Mouse (Mus musculus): Measurements from ENCODE around the gene Gm9817. TPM values are rescaled to one million over a fixed set of nuclear protein-coding genes. Genes with fewer than 3 reads are reported as not detected.

The Gm9817 gene
- polyA plus RNA-seq, 1 experiment from 2014 or later = not detected

DNA sequence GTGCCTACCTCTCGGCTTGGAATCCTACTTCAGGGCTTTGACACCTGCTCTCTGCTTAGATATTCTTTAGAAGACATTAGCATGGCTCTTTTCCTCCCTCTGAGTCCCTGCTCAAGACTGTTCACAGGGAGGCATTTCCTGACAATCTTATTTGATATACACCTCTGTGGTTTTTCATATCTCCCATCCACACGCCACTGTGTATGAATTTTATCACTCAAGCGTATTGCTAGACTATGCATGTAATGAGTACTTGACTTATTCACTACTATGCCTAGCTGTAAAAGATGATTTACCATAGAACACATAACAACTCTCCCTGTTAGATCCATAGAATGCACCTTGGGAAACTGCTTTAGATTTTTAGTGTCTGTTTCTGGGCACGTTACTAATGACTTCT is 14.3 kb downstream of the Gm9817 start:
- Histone ChIP-seq H3K9me3 (no peaks in the 10 kb centered on the region), H3K4me1 (no peaks in the 10 kb centered on the region), H3K27ac (replicated peaks) (no peak overlapping the region), H3K27me3 (no peaks in the 10 kb centered on the region), H3K4me3 (no peak overlapping the region), H3K4me2 (replicated peaks) (no peak overlapping the region), H3K36me3 (no peaks in the 10 kb centered on the region), H3K9ac (replicated peaks) (no peak overlapping the region)
- no peak for ATAC-seq (ENCODE audit: low FRiP score, low read depth)
- WGBS = 87% methylated on average over 4 of the region's 4 CpGs

DNA sequence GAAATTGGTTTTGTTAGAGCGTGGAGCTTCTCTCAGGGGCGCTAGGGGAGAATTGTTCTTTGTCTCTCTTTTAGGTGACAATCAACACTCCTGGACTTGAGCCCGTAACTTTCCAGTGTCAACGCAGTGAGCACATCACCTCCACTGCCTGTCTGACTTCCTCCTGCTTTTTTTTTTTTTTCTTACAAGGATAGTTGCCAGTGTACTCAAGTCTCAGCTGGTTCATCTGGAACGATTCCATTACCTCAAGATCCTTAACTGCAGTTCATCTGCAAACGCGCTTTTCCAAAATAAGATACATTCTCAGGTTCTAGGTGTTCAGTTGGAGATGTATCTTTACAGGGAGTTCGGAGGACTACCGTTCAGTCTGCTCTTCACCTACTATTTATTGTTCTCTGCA is 16.5 kb downstream of the Gm9817 start:
- no peaks in the 10 kb centered on the region for H3K27me3 ChIP-seq
- H3K27ac ChIP-seq (replicated peaks) = no peak overlapping the region
- H3K36me3 ChIP-seq = no peaks in the 10 kb centered on the region
- WGBS = 95% methylated on average over 9 of the region's 9 CpGs
- H3K4me2 ChIP-seq (replicated peaks) = no peak overlapping the region
- no peak for ATAC-seq (ENCODE audit: low FRiP score, low read depth)
- H3K4me3 ChIP-seq = no peak overlapping the region
- H3K9ac ChIP-seq (replicated peaks) = no peak overlapping the region
- no peaks in the 10 kb centered on the region for H3K9me3 ChIP-seq
- H3K4me1 ChIP-seq = no peaks in the 10 kb centered on the region

DNA sequence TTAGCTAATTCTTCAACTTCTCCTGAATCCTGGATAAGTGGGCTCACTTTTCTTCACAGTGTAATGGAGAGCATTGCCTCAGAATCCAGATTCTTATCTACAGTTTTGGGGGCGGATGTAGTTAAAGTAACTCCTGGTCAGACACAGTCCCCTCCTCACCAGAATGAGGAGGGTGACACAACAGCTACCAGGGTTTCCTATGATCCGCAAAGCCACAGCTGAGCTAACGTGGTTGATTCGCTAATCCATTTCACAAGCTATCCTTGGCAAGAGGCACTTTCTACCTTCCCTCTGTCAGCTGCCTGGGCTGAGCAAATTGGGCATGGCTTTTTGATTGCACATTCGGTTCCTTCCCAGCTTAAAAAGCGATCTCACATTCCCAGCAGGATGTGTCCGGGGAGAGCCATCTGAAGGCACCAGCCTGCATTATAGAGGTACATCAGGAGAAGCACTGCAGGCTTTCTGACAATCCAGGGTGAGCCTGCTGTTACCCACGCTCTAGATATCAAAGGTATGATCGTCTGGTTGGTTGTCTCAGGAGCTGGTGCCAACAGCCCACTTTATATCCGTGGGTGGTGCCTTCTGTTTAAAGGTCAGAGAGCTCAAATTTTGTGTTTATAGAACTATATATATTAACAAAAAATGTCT is 21.2 kb downstream of the Gm9817 start:
- no peak overlapping the region for H3K4me2 ChIP-seq (replicated peaks)
- H3K27ac ChIP-seq (replicated peaks) = no peak overlapping the region
- ATAC-seq (ENCODE audit: low FRiP score, low read depth) = no peak
- 82% methylated on average over 10 of the region's 10 CpGs for WGBS
- no peak overlapping the region for H3K4me3 ChIP-seq
- no peak overlapping the region for H3K9ac ChIP-seq (replicated peaks)
- no peaks in the 10 kb centered on the region for H3K9me3 ChIP-seq
- no peaks in the 10 kb centered on the region for H3K27me3 ChIP-seq
- no peaks in the 10 kb centered on the region for H3K4me1 ChIP-seq
- H3K36me3 ChIP-seq = no peaks in the 10 kb centered on the region

DNA sequence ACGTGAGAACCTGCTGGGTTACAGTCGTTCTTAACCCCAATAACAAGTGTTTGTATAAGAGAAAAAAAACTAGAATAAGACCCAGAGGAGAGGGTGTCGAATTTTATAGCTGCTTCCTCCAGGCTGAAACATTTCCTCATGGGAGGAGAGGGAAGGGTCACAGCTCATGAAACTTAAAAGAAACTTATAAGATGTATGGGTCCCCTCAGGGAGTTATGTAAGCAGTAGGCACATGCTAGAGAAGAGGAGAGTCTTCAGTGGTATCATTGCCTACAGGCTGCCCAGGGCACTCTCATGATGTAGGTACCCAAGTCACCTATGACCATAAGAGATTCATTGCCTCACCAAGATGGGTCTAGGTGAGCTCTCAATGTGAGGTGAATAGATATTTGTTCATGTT is 28.0 kb downstream of the Gm9817 start:
- Histone ChIP-seq H3K4me1 (no peaks in the 10 kb centered on the region), H3K4me3 (no peak overlapping the region), H3K9ac (replicated peaks) (no peak overlapping the region), H3K36me3 (no peaks in the 10 kb centered on the region), H3K4me2 (replicated peaks) (no peak overlapping the region), H3K9me3 (no peaks in the 10 kb centered on the region), H3K27ac (replicated peaks) (no peak overlapping the region), H3K27me3 (0 out of 2 replicates have a peak, but pooled peaks cover 9% of the 10 kb centered on the region)
- 78% methylated on average over 3 of the region's 3 CpGs for WGBS
- ATAC-seq (ENCODE audit: low FRiP score, low read depth) = no peak

DNA sequence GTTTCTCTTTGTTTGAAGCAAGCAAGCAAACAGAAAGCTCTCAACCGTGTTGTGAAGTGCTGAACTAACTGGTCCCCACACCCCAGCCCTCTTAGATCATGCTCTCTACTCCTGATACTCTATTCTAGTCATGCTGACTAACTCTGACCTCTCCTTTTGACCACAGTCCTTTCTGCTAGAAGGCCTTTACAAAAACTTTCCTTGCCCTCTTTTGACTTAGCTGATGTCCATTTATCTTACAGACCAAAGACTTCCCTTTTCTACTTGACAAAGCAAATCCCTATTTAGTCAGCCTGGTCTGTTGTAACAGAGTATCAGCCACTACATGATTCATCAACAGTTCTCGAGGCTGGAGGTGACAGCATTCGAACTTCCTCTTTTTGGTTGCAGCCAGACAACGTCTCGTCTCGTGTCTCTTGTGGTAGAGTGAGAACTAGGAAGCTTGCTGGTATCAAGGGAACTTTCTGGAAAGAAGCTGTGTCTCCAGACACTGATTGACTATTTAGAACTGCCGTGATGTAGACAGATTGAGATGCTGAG is 30.4 kb downstream of the Gm9817 start:
- H3K36me3 ChIP-seq = no peaks in the 10 kb centered on the region
- WGBS = 37% methylated on average over 7 of the region's 7 CpGs
- ATAC-seq (ENCODE audit: low FRiP score, low read depth) = no peak
- H3K4me2 ChIP-seq (replicated peaks) = no peak overlapping the region
- H3K9me3 ChIP-seq = no peaks in the 10 kb centered on the region
- H3K9ac ChIP-seq (replicated peaks) = no peak overlapping the region
- no peak overlapping the region for H3K4me3 ChIP-seq
- no peaks in the 10 kb centered on the region for H3K4me1 ChIP-seq
- 0 out of 2 replicates have a peak, but pooled peaks cover 9% of the 10 kb centered on the region for H3K27me3 ChIP-seq
- no peak overlapping the region for H3K27ac ChIP-seq (replicated peaks)

DNA sequence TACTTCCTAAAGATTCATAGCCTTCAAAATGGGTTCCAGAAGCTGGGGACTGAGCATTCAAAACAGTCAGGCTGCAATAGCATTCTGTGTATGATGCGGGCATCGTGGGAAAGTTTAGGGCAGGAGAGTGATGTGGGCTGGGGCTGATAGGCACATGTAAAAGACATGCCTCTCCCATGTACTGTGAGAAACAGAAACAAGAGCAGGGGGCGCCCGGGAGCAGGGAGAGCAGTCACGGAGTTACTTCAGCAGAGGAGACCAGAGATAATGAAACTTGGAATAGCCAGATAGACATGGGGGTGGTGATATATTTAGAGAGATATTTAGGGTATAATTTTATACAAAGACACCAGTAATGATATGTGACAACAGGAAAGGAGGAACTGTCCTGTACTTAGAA is 39.9 kb downstream of the Gm9817 start:
- Histone ChIP-seq H3K4me3 (no peak overlapping the region), H3K4me2 (replicated peaks) (no peak overlapping the region), H3K36me3 (no peaks in the 10 kb centered on the region), H3K9me3 (no peaks in the 10 kb centered on the region), H3K4me1 (no peaks in the 10 kb centered on the region), H3K27ac (replicated peaks) (no peak overlapping the region), H3K9ac (replicated peaks) (no peak overlapping the region), H3K27me3 (no peaks in the 10 kb centered on the region)
- WGBS = 92% methylated on average over 5 of the region's 5 CpGs
- no peak for ATAC-seq (ENCODE audit: low FRiP score, low read depth)

DNA sequence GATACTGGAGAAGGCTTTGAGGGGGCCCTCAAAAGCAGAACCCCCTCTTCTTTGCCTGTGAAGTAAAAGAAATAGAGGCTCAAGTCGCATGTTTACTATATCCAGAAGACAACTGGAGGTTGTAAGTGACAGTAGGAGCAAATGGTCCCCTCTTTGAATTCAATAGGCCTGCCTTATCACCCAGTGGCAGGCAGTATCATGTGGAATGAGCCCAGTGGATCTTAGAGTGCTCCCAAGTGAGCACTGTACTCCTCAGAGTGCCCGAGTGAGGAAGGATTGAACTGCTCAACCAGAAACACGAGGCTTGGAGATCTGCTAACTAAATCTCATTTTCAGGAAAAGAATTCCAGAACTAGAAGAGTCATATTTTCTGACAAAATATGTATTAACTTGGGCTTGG is 40.3 kb downstream of the Gm9817 start:
- H3K9me3 ChIP-seq = no peaks in the 10 kb centered on the region
- 80% methylated on average over 3 of the region's 3 CpGs for WGBS
- H3K4me2 ChIP-seq (replicated peaks) = no peak overlapping the region
- ATAC-seq (ENCODE audit: low FRiP score, low read depth) = no peak
- no peak overlapping the region for H3K27ac ChIP-seq (replicated peaks)
- H3K9ac ChIP-seq (replicated peaks) = no peak overlapping the region
- H3K27me3 ChIP-seq = no peaks in the 10 kb centered on the region
- no peaks in the 10 kb centered on the region for H3K4me1 ChIP-seq
- H3K36me3 ChIP-seq = no peaks in the 10 kb centered on the region
- H3K4me3 ChIP-seq = no peak overlapping the region

Other genes with a start within 250 kb of the Gm9817 start
- gene Dtnbp1, start 76.5 kb upstream of the Gm9817 start, polyA plus RNA-seq (2016; fragmentation: Nextera tagmentation; extraction: Ambion mirVana) = 72.4 and 80.9 TPM in 2 replicates

Measured in midbrain, embryonic 12.5 days (tissue).